Mouse (Mus musculus): ENCODE data around the gene Trpc4ap. TPM values are rescaled to one million over a fixed set of nuclear protein-coding genes. Genes with fewer than 3 reads are reported as not detected.

The Trpc4ap gene
- total and polyA plus RNA-seq, 3 experiments, result 60.4 to 187 (median 161) TPM

DNA sequence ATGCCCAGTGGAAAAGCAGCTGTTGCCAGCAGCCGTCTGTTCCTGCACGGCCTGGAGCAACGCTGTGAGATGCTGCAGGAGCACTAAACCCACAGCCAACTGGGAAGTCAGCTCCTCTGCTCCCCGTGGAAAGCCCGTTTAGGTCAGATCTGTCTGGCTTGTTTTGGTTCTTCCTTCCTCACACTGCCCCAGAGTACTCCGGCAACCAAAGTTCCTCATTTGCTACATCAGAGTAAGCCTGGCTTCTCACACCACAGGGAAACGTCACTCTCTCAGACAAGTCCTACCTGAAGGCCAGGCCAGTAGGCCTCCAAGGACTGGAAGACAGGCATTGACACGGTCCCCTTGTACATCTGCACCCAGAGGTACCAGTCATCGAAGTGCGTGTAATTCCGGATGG lies 18.4 kb upstream of the Trpc4ap start:
- H3K79me2 ChIP-seq (ENCODE audit: control insufficient read depth, insufficient read depth, low read length, poor library complexity), result no peaks in the 10 kb centered on the region
- H3K36me3 ChIP-seq (ENCODE audit: control insufficient read depth in 1 of 2, insufficient read depth in 2 of 2, low read length in 2 of 2), result peaks cover 0 to 3% of the 10 kb centered on the region in 2 experiments; a peak in 2 of 4 replicates
- no peak overlapping the region for H3K27ac ChIP-seq (ENCODE audit: control insufficient read depth, low read depth, low read length)

GRCm38 (mm10) chr2:155707251-155707650 lies 15.1 kb upstream of the Trpc4ap start:
- H3K4me1 ChIP-seq (ENCODE audit: control insufficient read depth in 1 of 2, insufficient read depth in 2 of 2, low read length in 2 of 2), result no peaks in the 10 kb centered on the region
- TF ChIP-seq CTCF (IDR thresholded peaks at IDR 0.05 in 2 of 3, conservative IDR thresholded peaks at IDR 0.05 in 1 of 3; ENCODE audit: control insufficient read depth in 1 of 3, insufficient read depth in 1 of 3, low read depth in 2 of 3, low read length in 3 of 3, poor library complexity in 1 of 3, severe bottlenecking in 1 of 3) (no peak), MAX (IDR thresholded peaks at IDR 0.05; ENCODE audit: low read length) (no peak), USF1 (IDR thresholded peaks at IDR 0.05; ENCODE audit: low read depth, low read length) (no peak), SIN3A (IDR thresholded peaks at IDR 0.05; ENCODE audit: low read length) (no peak), ZMIZ1 (IDR thresholded peaks at IDR 0.05; ENCODE audit: low read depth, low read length) (no peak), CHD1 (IDR thresholded peaks at IDR 0.05; ENCODE audit: low read depth, low read length) (no peak), E2F4 (IDR thresholded peaks at IDR 0.05; ENCODE audit: borderline replicate concordance, low read depth, low read length) (no peak), GABPA (IDR thresholded peaks at IDR 0.05; ENCODE audit: low read depth, low read length) (no peak)
- no peak overlapping the region for H3K9ac ChIP-seq (ENCODE audit: control insufficient read depth, low read depth, low read length, poor library complexity, severe bottlenecking)
- H3K79me2 ChIP-seq (ENCODE audit: control insufficient read depth, insufficient read depth, low read length, poor library complexity), result no peaks in the 10 kb centered on the region
- no peak for DNase-seq (ENCODE audit: low read depth, low spot score)
- no peak overlapping the region for H3K4me3 ChIP-seq (ENCODE audit: control insufficient read depth in 1 of 2, insufficient read depth in 1 of 2, low read depth in 2 of 2, low read length in 2 of 2)
- H3K36me3 ChIP-seq (ENCODE audit: control insufficient read depth in 1 of 2, insufficient read depth in 2 of 2, low read length in 2 of 2), result peaks cover 0 to 3% of the 10 kb centered on the region in 2 experiments; a peak in 2 of 4 replicates
- H3K27me3 ChIP-seq (ENCODE audit: control insufficient read depth in 1 of 2, insufficient read depth in 2 of 2, low read length in 2 of 2), result no peaks in the 10 kb centered on the region
- no peak overlapping the region for H3K27ac ChIP-seq (ENCODE audit: control insufficient read depth, low read depth, low read length)
- no peaks in the 10 kb centered on the region for H3K9me3 ChIP-seq (replicated peaks; ENCODE audit: insufficient read depth, low read length)

More for the DNA sequence above, 18.4 kb upstream of the Trpc4ap start:
- no peaks in the 10 kb centered on the region for H3K4me1 ChIP-seq (ENCODE audit: control insufficient read depth in 1 of 2, insufficient read depth in 2 of 2, low read length in 2 of 2)
- no peak overlapping the region for H3K9ac ChIP-seq (ENCODE audit: control insufficient read depth, low read depth, low read length, poor library complexity, severe bottlenecking)
- no peaks in the 10 kb centered on the region for H3K27me3 ChIP-seq (ENCODE audit: control insufficient read depth in 1 of 2, insufficient read depth in 2 of 2, low read length in 2 of 2)
- TF ChIP-seq GABPA (IDR thresholded peaks at IDR 0.05; ENCODE audit: low read depth, low read length) (no peak), SIN3A (IDR thresholded peaks at IDR 0.05; ENCODE audit: low read length) (no peak), ZMIZ1 (IDR thresholded peaks at IDR 0.05; ENCODE audit: low read depth, low read length) (no peak), MAX (IDR thresholded peaks at IDR 0.05; ENCODE audit: low read length) (no peak), POLR2AphosphoS5 (IDR thresholded peaks at IDR 0.05; ENCODE audit: borderline replicate concordance, low read depth, low read length) (no peak), CHD1 (IDR thresholded peaks at IDR 0.05; ENCODE audit: low read depth, low read length) (no peak), HCFC1 (IDR thresholded peaks at IDR 0.05; ENCODE audit: low read depth, low read length) (no peak)
- no peaks in the 10 kb centered on the region for H3K9me3 ChIP-seq (replicated peaks; ENCODE audit: insufficient read depth, low read length)
- H3K4me3 ChIP-seq (ENCODE audit: control insufficient read depth in 1 of 2, insufficient read depth in 1 of 2, low read depth in 2 of 2, low read length in 2 of 2), result no peak overlapping the region
- DNase-seq (ENCODE audit: low read depth, low spot score), result no peak

- Histone ChIP-seq H3K9ac (ENCODE audit: control insufficient read depth, low read depth, low read length, poor library complexity, severe bottlenecking) (no peak overlapping the region), H3K79me2 (ENCODE audit: control insufficient read depth, insufficient read depth, low read length, poor library complexity) (no peaks in the 10 kb centered on the region), H3K4me3 (ENCODE audit: control insufficient read depth in 1 of 2, insufficient read depth in 1 of 2, low read depth in 2 of 2, low read length in 2 of 2) (no peak overlapping the region), H3K36me3 (ENCODE audit: control insufficient read depth in 1 of 2, insufficient read depth in 2 of 2, low read length in 2 of 2) (no peaks in the 10 kb centered on the region; a peak in 1 of 4 replicates), H3K4me1 (ENCODE audit: control insufficient read depth in 1 of 2, insufficient read depth in 2 of 2, low read length in 2 of 2) (no peaks in the 10 kb centered on the region), H3K27me3 (ENCODE audit: control insufficient read depth in 1 of 2, insufficient read depth in 2 of 2, low read length in 2 of 2) (no peaks in the 10 kb centered on the region), H3K9me3 (replicated peaks; ENCODE audit: insufficient read depth, low read length) (no peaks in the 10 kb centered on the region), H3K27ac (ENCODE audit: control insufficient read depth, low read depth, low read length) (no peak overlapping the region)
- DNase-seq (ENCODE audit: low read depth, low spot score), result no peak
- no peak for TF ChIP-seq MYB (IDR thresholded peaks at IDR 0.05; ENCODE audit: low read depth, low read length)
- no peak for TF ChIP-seq SIN3A (IDR thresholded peaks at IDR 0.05; ENCODE audit: low read length)
- no peak for TF ChIP-seq SMC3 (IDR thresholded peaks at IDR 0.05; ENCODE audit: low read depth, low read length)
Measured at GRCm38 (mm10) chr2:155703630-155704029, 11.4 kb upstream of the Trpc4ap start.
